Mouse (Mus musculus): ENCODE data around the gene Crybb1.

Crybb1 gene

GRCm38 (mm10) chr5:112254282-112254806, 1.3 kb upstream of the Crybb1 start:
- in situ Hi-C loops (cut with MboI; ENCODE audit: low pct_unique_long_range_greater_than_20kb in 1 of 2, low sequenced_read_pairs in 2 of 2, unreplicated experiment in 1 of 2): no loop called here

GRCm38 (mm10) chr5:112256457-112256856, 842 bp downstream of the Crybb1 start:
- in situ Hi-C loops (cut with MboI; ENCODE audit: low pct_unique_long_range_greater_than_20kb in 1 of 2, low sequenced_read_pairs in 2 of 2, unreplicated experiment in 1 of 2): no loop called here

GRCm38 (mm10) chr5:112257896-112258295, 2.3 kb downstream of the Crybb1 start:
- in situ Hi-C loops (cut with MboI; ENCODE audit: low pct_unique_long_range_greater_than_20kb in 1 of 2, low sequenced_read_pairs in 2 of 2, unreplicated experiment in 1 of 2): no loop called here

- in situ Hi-C loops (cut with MboI; ENCODE audit: low pct_unique_long_range_greater_than_20kb in 1 of 2, low sequenced_read_pairs in 2 of 2, unreplicated experiment in 1 of 2): no loop called here
These were observed 4.4 kb downstream of the Crybb1 start for GRCm38 (mm10) chr5:112259862-112260650.

GRCm38 (mm10) chr5:112260818-112261217, 5.2 kb downstream of the Crybb1 start:
- in situ Hi-C loops (cut with MboI; ENCODE audit: low pct_unique_long_range_greater_than_20kb in 1 of 2, low sequenced_read_pairs in 2 of 2, unreplicated experiment in 1 of 2): no loop called here

GRCm38 (mm10) chr5:112264099-112264498, 8.5 kb downstream of the Crybb1 start:
- in situ Hi-C loops (cut with MboI; ENCODE audit: low pct_unique_long_range_greater_than_20kb in 1 of 2, low sequenced_read_pairs in 2 of 2, unreplicated experiment in 1 of 2): no loop called here

GRCm38 (mm10) chr5:112265110-112265509, 9.5 kb downstream of the Crybb1 start:
- in situ Hi-C loops (cut with MboI; ENCODE audit: low pct_unique_long_range_greater_than_20kb in 1 of 2, low sequenced_read_pairs in 2 of 2, unreplicated experiment in 1 of 2): no loop called here

GRCm38 (mm10) chr5:112265515-112265914, 9.9 kb downstream of the Crybb1 start:
- in situ Hi-C loops (cut with MboI; ENCODE audit: low pct_unique_long_range_greater_than_20kb in 1 of 2, low sequenced_read_pairs in 2 of 2, unreplicated experiment in 1 of 2): no loop called here

GRCm38 (mm10) chr5:112266011-112266777, 10.6 kb downstream of the Crybb1 start:
- in situ Hi-C loops (cut with MboI; ENCODE audit: low pct_unique_long_range_greater_than_20kb in 1 of 2, low sequenced_read_pairs in 2 of 2, unreplicated experiment in 1 of 2): no loop called here

- in situ Hi-C loops (cut with MboI; ENCODE audit: low pct_unique_long_range_greater_than_20kb in 1 of 2, low sequenced_read_pairs in 2 of 2, unreplicated experiment in 1 of 2): no loop called here
These were observed 15.3 kb downstream of the Crybb1 start for GRCm38 (mm10) chr5:112270764-112271541.

GRCm38 (mm10) chr5:112272934-112273333, 17.3 kb downstream of the Crybb1 start:
- in situ Hi-C loops (cut with MboI; ENCODE audit: low pct_unique_long_range_greater_than_20kb in 1 of 2, low sequenced_read_pairs in 2 of 2, unreplicated experiment in 1 of 2): no loop called here

GRCm38 (mm10) chr5:112273746-112274463, 18.3 kb downstream of the Crybb1 start:
- in situ Hi-C loops (cut with MboI; ENCODE audit: low pct_unique_long_range_greater_than_20kb in 1 of 2, low sequenced_read_pairs in 2 of 2, unreplicated experiment in 1 of 2): no loop called here

- in situ Hi-C loops (cut with MboI; ENCODE audit: low pct_unique_long_range_greater_than_20kb in 1 of 2, low sequenced_read_pairs in 2 of 2, unreplicated experiment in 1 of 2): no loop called here
These were observed 19.6 kb downstream of the Crybb1 start for GRCm38 (mm10) chr5:112275021-112275804.

- in situ Hi-C loops (cut with MboI; ENCODE audit: low pct_unique_long_range_greater_than_20kb in 1 of 2, low sequenced_read_pairs in 2 of 2, unreplicated experiment in 1 of 2): no loop called here
These were observed 20.8 kb downstream of the Crybb1 start, which contains the start of gene Tpst2 for GRCm38 (mm10) chr5:112276267-112276873. Gene Tpst2, plus strand, starts transcription at chr5:112276691.

GRCm38 (mm10) chr5:112276907-112277348, 21.3 kb downstream of the Crybb1 start:
- in situ Hi-C loops (cut with MboI; ENCODE audit: low pct_unique_long_range_greater_than_20kb in 1 of 2, low sequenced_read_pairs in 2 of 2, unreplicated experiment in 1 of 2): no loop called here

GRCm38 (mm10) chr5:112277906-112278470, 22.4 kb downstream of the Crybb1 start:
- in situ Hi-C loops (cut with MboI; ENCODE audit: low pct_unique_long_range_greater_than_20kb in 1 of 2, low sequenced_read_pairs in 2 of 2, unreplicated experiment in 1 of 2): no loop called here
